Mouse (Mus musculus): ENCODE data around the gene Tomm34.
A peak's percentile ranks its signal among the peaks of the same experiment; 100 is the strongest.
"Not testable (repeated sequence)": the region's sequence is repeated elsewhere in the genome, so short reads cannot be mapped to it uniquely, and the experiment has no call there.

Tomm34 gene

GRCm38 (mm10) chr2:164075088-164075487, 4.1 kb upstream of the Tomm34 start:
- no peak for DNase-seq

GRCm38 (mm10) chr2:164073918-164074578, 3.1 kb upstream of the Tomm34 start:
- DNase-seq = peak; percentile 99

- DNase-seq = no peak
These were observed 2.2 kb upstream of the Tomm34 start for GRCm38 (mm10) chr2:164073120-164073519.

- DNase-seq = no peak
These were observed 1.1 kb upstream of the Tomm34 start for GRCm38 (mm10) chr2:164072109-164072508.

GRCm38 (mm10) chr2:164071437-164071820, 460 bp upstream of the Tomm34 start:
- not testable (repeated sequence) for DNase-seq

- no peak for DNase-seq
These were observed 716 bp downstream of the Tomm34 start, which contains the start of gene Stk4 for GRCm38 (mm10) chr2:164070142-164070764. Gene Stk4 (plus strand): TSS chr2:164070322.

GRCm38 (mm10) chr2:164059634-164060235, 11.2 kb downstream of the Tomm34 start:
- no peak for DNase-seq

- DNase-seq = no peak
These were observed 16.3 kb downstream of the Tomm34 start for GRCm38 (mm10) chr2:164054671-164055070.

GRCm38 (mm10) chr2:164053767-164054166, 17.2 kb downstream of the Tomm34 start:
- no peak for DNase-seq

- DNase-seq = peak; percentile 65
These were observed 23.7 kb downstream of the Tomm34 start for GRCm38 (mm10) chr2:164047197-164047690.

- DNase-seq = no peak
These were observed 29.4 kb downstream of the Tomm34 start for GRCm38 (mm10) chr2:164041523-164041922.

- no peak for DNase-seq
These were observed 30.0 kb downstream of the Tomm34 start for GRCm38 (mm10) chr2:164040949-164041348.

GRCm38 (mm10) chr2:164038407-164039028, 32.5 kb downstream of the Tomm34 start:
- DNase-seq = no peak

- DNase-seq = no peak
These were observed 34.4 kb downstream of the Tomm34 start for GRCm38 (mm10) chr2:164036520-164037019.

- no peak for DNase-seq
These were observed 38.0 kb downstream of the Tomm34 start for GRCm38 (mm10) chr2:164032973-164033372.

GRCm38 (mm10) chr2:164031147-164031546, 39.8 kb downstream of the Tomm34 start:
- DNase-seq = no peak

- no peak for DNase-seq
These were observed 45.8 kb downstream of the Tomm34 start, which contains the start of gene Pabpc1l for GRCm38 (mm10) chr2:164025150-164025549. Gene Pabpc1l (plus strand): TSS chr2:164025450.

- no peak for DNase-seq
These were observed 48.9 kb downstream of the Tomm34 start for GRCm38 (mm10) chr2:164022104-164022503.

GRCm38 (mm10) chr2:164019943-164020342, 51.0 kb downstream of the Tomm34 start:
- DNase-seq = no peak

- DNase-seq = no peak
These were observed 52.1 kb downstream of the Tomm34 start for GRCm38 (mm10) chr2:164018910-164019309.

GRCm38 (mm10) chr2:164015304-164015703, 55.7 kb downstream of the Tomm34 start:
- DNase-seq = no peak

- no peak for DNase-seq
These were observed 60.0 kb downstream of the Tomm34 start for GRCm38 (mm10) chr2:164010944-164011343.

- DNase-seq = no peak
These were observed 60.5 kb downstream of the Tomm34 start for GRCm38 (mm10) chr2:164010496-164010895.

All from kidney, adult 18-20 months (tissue).